32 mouse cellular contexts compared by ENCODE assay signal in genomic region chr1:59134419-59134818, GRCm38 (mm10). TPM values are rescaled to one million over a fixed set of nuclear protein-coding genes. Genes with fewer than 3 reads are reported as not detected.
DNase-seq lines count a peak whose midpoint lies in the region; ATAC-seq and TF ChIP-seq lines count a peak whose summit lies in the region.
"Had no signal": no experiment of that assay in that cellular context is flagged by ENCODE, and none has a peak within 500 bp of the region (broad histone marks: within the 10 kb centered on the region; RNA-seq: fewer than 3 reads in every experiment).

No protein-coding gene starts in this region.

- 68% methylated on average over 5 of the region's 5 CpGs for WGBS in embryonic facial prominence, embryonic 14.5 days
- WGBS in embryonic facial prominence, embryonic 10.5 days: 83% methylated on average over 5 of the region's 5 CpGs
- WGBS in lung, postnatal 0 days: 25% methylated on average over 5 of the region's 5 CpGs
- 82% methylated on average over 5 of the region's 5 CpGs for WGBS in forebrain, embryonic 13.5 days

- DNase-seq in embryonic facial prominence, embryonic 14.5 days (ENCODE audit: low spot score): peak; percentile 36
- DNase-seq in embryonic facial prominence, embryonic 10.5 days (ENCODE audit: low spot score): no peak
- peak; percentile 32 for DNase-seq in MN1 (ENCODE audit: low spot score)
- peak; percentile 40 for DNase-seq in heart, postnatal 4 days
- DNase-seq in lung, postnatal 0 days (ENCODE audit: low spot score): peak; percentile 94
- DNase-seq in frontal cortex, postnatal 10 days (ENCODE audit: low spot score in 2 of 2): no peak
- DNase-seq: cerebellum, adult 11-12 months; cerebellum, postnatal 14 days; gastrocnemius, postnatal 10 days; kidney, adult 9 months; kidney, postnatal 14 days; midbrain, embryonic 14.5 days; right cerebral cortex, postnatal 14 days; spleen, adult 18-20 months; thymus, postnatal 14 days had no signal

- TF ChIP-seq EP300 in lung, postnatal 0 days (IDR thresholded peaks at IDR 0.05): peak; percentile 90

- no peak for TF ChIP-seq CTCF in lung, postnatal 0 days (IDR thresholded peaks at IDR 0.05)

- no peaks in the 10 kb centered on the region for H3K4me1 ChIP-seq in embryonic facial prominence, embryonic 14.5 days (ENCODE audit: control insufficient read depth, insufficient read depth, low read length)
- no peaks in the 10 kb centered on the region for H3K4me1 ChIP-seq in embryonic facial prominence, embryonic 10.5 days
- H3K4me1 ChIP-seq in lung, postnatal 0 days (ENCODE audit: insufficient read depth, low read depth, low read length): 0 out of 2 replicates have a peak, but pooled peaks cover 6% of the 10 kb centered on the region
- H3K4me1 ChIP-seq in forebrain, embryonic 13.5 days: no peaks in the 10 kb centered on the region
- H3K4me1 ChIP-seq: embryonic facial prominence, embryonic 12.5 days; hindbrain, embryonic 10.5 days; intestine, embryonic 15.5 days had no signal

- H3K4me2 ChIP-seq in embryonic facial prominence, embryonic 14.5 days (ENCODE audit: low read depth, low read length): no peak overlapping the region
- no peak overlapping the region for H3K4me2 ChIP-seq in lung, postnatal 0 days (replicated peaks; ENCODE audit: low read depth, low read length)
- H3K4me2 ChIP-seq in forebrain, embryonic 13.5 days: no peak overlapping the region
- H3K4me2 ChIP-seq: embryonic facial prominence, embryonic 12.5 days; intestine, embryonic 15.5 days had no signal

- no peaks in the 10 kb centered on the region for H3K9me3 ChIP-seq in embryonic facial prominence, embryonic 14.5 days (ENCODE audit: control insufficient read depth, low read length)
- no peaks in the 10 kb centered on the region for H3K9me3 ChIP-seq in embryonic facial prominence, embryonic 10.5 days
- H3K9me3 ChIP-seq in lung, postnatal 0 days (ENCODE audit: low read length): no peaks in the 10 kb centered on the region
- H3K9me3 ChIP-seq in forebrain, embryonic 13.5 days (replicated peaks): no peaks in the 10 kb centered on the region
- H3K9me3 ChIP-seq: embryonic facial prominence, embryonic 12.5 days; hindbrain, embryonic 10.5 days; intestine, embryonic 15.5 days; megakaryocyte, embryonic 14.5 days had no signal

- H3K4me3 ChIP-seq in embryonic facial prominence, embryonic 14.5 days (ENCODE audit: low read depth, low read length): no peak overlapping the region
- H3K4me3 ChIP-seq in embryonic facial prominence, embryonic 10.5 days: no peak overlapping the region
- no peak overlapping the region for H3K4me3 ChIP-seq in lung, postnatal 0 days (ENCODE audit: low read depth, low read length)
- H3K4me3 ChIP-seq in forebrain, embryonic 13.5 days: no peak overlapping the region
- H3K4me3 ChIP-seq: embryonic facial prominence, embryonic 12.5 days; hindbrain, embryonic 10.5 days; intestine, embryonic 15.5 days; megakaryocyte, embryonic 14.5 days had no signal

- no peak for ATAC-seq in embryonic facial prominence, embryonic 14.5 days (ENCODE audit: low read depth)
- peak; percentile 98 for ATAC-seq in lung, postnatal 0 days
- ATAC-seq in forebrain, embryonic 13.5 days: no peak
- ATAC-seq in cerebellum, adult (ENCODE audit: insufficient number of reproducible peaks, low FRiP score, low TSS enrichment): no peak
- ATAC-seq: forebrain, embryonic 14.5 days; hindbrain, embryonic 16.5 days; intestine, embryonic 15.5 days had no signal

- no peaks in the 10 kb centered on the region for H3K36me3 ChIP-seq in embryonic facial prominence, embryonic 14.5 days (ENCODE audit: control insufficient read depth, insufficient read depth, low read length)
- H3K36me3 ChIP-seq in embryonic facial prominence, embryonic 10.5 days (replicated peaks): no peaks in the 10 kb centered on the region
- H3K36me3 ChIP-seq in lung, postnatal 0 days (ENCODE audit: insufficient read depth, low read length): no peaks in the 10 kb centered on the region
- no peaks in the 10 kb centered on the region for H3K36me3 ChIP-seq in forebrain, embryonic 13.5 days (ENCODE audit: poor library complexity, severe bottlenecking)
- H3K36me3 ChIP-seq: embryonic facial prominence, embryonic 12.5 days; hindbrain, embryonic 10.5 days; intestine, embryonic 15.5 days had no signal

- no peak overlapping the region for H3K9ac ChIP-seq in embryonic facial prominence, embryonic 14.5 days (ENCODE audit: low read depth, low read length)
- no peak overlapping the region for H3K9ac ChIP-seq in lung, postnatal 0 days (replicated peaks; ENCODE audit: low read depth)
- no peak overlapping the region for H3K9ac ChIP-seq in forebrain, embryonic 13.5 days
- H3K9ac ChIP-seq: embryonic facial prominence, embryonic 12.5 days; intestine, embryonic 15.5 days had no signal

- H3K27me3 ChIP-seq in embryonic facial prominence, embryonic 14.5 days (replicated peaks; ENCODE audit: control insufficient read depth, insufficient read depth, low read length): no peaks in the 10 kb centered on the region
- H3K27me3 ChIP-seq in embryonic facial prominence, embryonic 10.5 days (replicated peaks; ENCODE audit: low read depth, poor library complexity, severe bottlenecking): no peaks in the 10 kb centered on the region
- no peaks in the 10 kb centered on the region for H3K27me3 ChIP-seq in lung, postnatal 0 days (replicated peaks; ENCODE audit: insufficient read depth, low read length)
- H3K27me3 ChIP-seq in forebrain, embryonic 13.5 days: no peaks in the 10 kb centered on the region
- H3K27me3 ChIP-seq: embryonic facial prominence, embryonic 12.5 days; intestine, embryonic 15.5 days had no signal

- H3K27ac ChIP-seq in embryonic facial prominence, embryonic 14.5 days (replicated peaks; ENCODE audit: low read depth, low read length): no peak overlapping the region
- no peak overlapping the region for H3K27ac ChIP-seq in embryonic facial prominence, embryonic 10.5 days (replicated peaks)
- H3K27ac ChIP-seq in lung, postnatal 0 days (ENCODE audit: low read length): no peak overlapping the region
- H3K27ac ChIP-seq in forebrain, embryonic 13.5 days: no peak overlapping the region
- H3K27ac ChIP-seq: embryonic facial prominence, embryonic 12.5 days; hindbrain, embryonic 10.5 days; intestine, embryonic 15.5 days had no signal

RNA-seq across cellular contexts. Expression of gene Tmem237, which starts 14.2 kb away (rescaled TPM):
- 20.1 and 29.9 TPM in 2 replicates for polyA plus RNA-seq in embryonic facial prominence, embryonic 14.5 days (2014; fragmentation: Nextera tagmentation; extraction: Ambion mirVana)
- polyA plus RNA-seq in embryonic facial prominence, embryonic 10.5 days (2016; fragmentation: Nextera tagmentation; extraction: Ambion mirVana): 33.1 and 36.3 TPM in 2 replicates
- 1 to 10 TPM; 5.2 to 7.3 TPM for total RNA-seq in heart, postnatal 4 days (2021)
- 27.4 and 30.1 TPM in 2 replicates for polyA plus RNA-seq in lung, postnatal 0 days (2015; fragmentation: Nextera tagmentation; extraction: Ambion mirVana)
- 50.1 and 53.3 TPM in 2 replicates for polyA plus RNA-seq in forebrain, embryonic 13.5 days (2015; fragmentation: Nextera tagmentation; extraction: Ambion mirVana)

RNA-seq across cellular contexts. Expression of gene Mpp4, which starts 28.8 kb away (rescaled TPM):
- 0.26 and 0.28 TPM in 2 replicates for polyA plus RNA-seq in embryonic facial prominence, embryonic 14.5 days (2014; fragmentation: Nextera tagmentation; extraction: Ambion mirVana)
- 0.18 and 0.41 TPM in 2 replicates for polyA plus RNA-seq in embryonic facial prominence, embryonic 10.5 days (2016; fragmentation: Nextera tagmentation; extraction: Ambion mirVana)
- under 1 TPM; 0.16 to 0.17 TPM for total RNA-seq in heart, postnatal 4 days (2021)
- 0.23 and 0.27 TPM in 2 replicates for polyA plus RNA-seq in lung, postnatal 0 days (2015; fragmentation: Nextera tagmentation; extraction: Ambion mirVana)
- 0.27 and 0.40 TPM in 2 replicates for polyA plus RNA-seq in forebrain, embryonic 13.5 days (2015; fragmentation: Nextera tagmentation; extraction: Ambion mirVana)

RNA-seq across cellular contexts. Expression of gene C2cd6, which starts 39.7 kb away (rescaled TPM):
- polyA plus RNA-seq in embryonic facial prominence, embryonic 14.5 days (2014; fragmentation: Nextera tagmentation; extraction: Ambion mirVana): 2.9 TPM in 1 of 2 replicates, not detected in the other
- not detected in 2 replicates for polyA plus RNA-seq in embryonic facial prominence, embryonic 10.5 days (2016; fragmentation: Nextera tagmentation; extraction: Ambion mirVana)
- not detected for total RNA-seq in heart, postnatal 4 days (2021)
- polyA plus RNA-seq in lung, postnatal 0 days (2015; fragmentation: Nextera tagmentation; extraction: Ambion mirVana): not detected in 2 replicates
- not detected in 2 replicates for polyA plus RNA-seq in forebrain, embryonic 13.5 days (2015; fragmentation: Nextera tagmentation; extraction: Ambion mirVana)
- total RNA-seq: adrenal gland, postnatal 4 days; gastrocnemius, postnatal 10 days; granulocyte monocyte progenitor cell, adult 5-6 weeks; layer of hippocampus, adult 18-20 months; layer of hippocampus, postnatal 14 days had no signal
- polyA plus RNA-seq: embryonic facial prominence, embryonic 12.5 days; frontal cortex, adult 2 months; hindbrain, embryonic 10.5 days; hindbrain, embryonic 16.5 days; intestine, embryonic 15.5 days; limb, embryonic 11.5 days; liver, adult 2 months; liver, embryonic 16.5 days; neural tube, embryonic 11.5 days had no signal

Comparison
In these comparisons a context has a peak if more than half of its experiments do, and no peak if none do; other contexts are left out.
1. DNase-seq: peak in embryonic facial prominence, embryonic 14.5 days (single experiment), MN1 (single experiment), heart, postnatal 4 days (single experiment) and lung, postnatal 0 days (single experiment); none in embryonic facial prominence, embryonic 10.5 days (single experiment) and frontal cortex, postnatal 10 days (0 of 2).